Mouse (Mus musculus) left cerebral cortex, postnatal 10 days (tissue): ENCODE measurements around the gene 1700020A23Rik. TPM values are rescaled to one million over a fixed set of nuclear protein-coding genes. Genes with fewer than 3 reads are reported as not detected.

Experiments
- DNase-seq, 2 experiments: peaks; one replicate each; pipeline ENCODE4 v3.0.0; 2021 to 2022; ENCODE audit warnings: low spot score in 2 of 2, mixed read lengths in 1 of 2; ENCODE audit errors: extremely low spot score in 1 of 2
- intact Hi-C: fragments of 180-260 bp; cut with DNase I; formaldehyde crosslinking; loops from one replicate; pipeline ENCODE4 v1.15.1; 2025
- total RNA-seq, 2 experiments: library from RNA; stranded (reverse); gene quantifications; 2 replicates each; pipeline ENCODE4 v1.2.3; 2021

1700020A23Rik gene
- total RNA-seq, 2 experiments from 2014 or later, result not detected

DNA sequence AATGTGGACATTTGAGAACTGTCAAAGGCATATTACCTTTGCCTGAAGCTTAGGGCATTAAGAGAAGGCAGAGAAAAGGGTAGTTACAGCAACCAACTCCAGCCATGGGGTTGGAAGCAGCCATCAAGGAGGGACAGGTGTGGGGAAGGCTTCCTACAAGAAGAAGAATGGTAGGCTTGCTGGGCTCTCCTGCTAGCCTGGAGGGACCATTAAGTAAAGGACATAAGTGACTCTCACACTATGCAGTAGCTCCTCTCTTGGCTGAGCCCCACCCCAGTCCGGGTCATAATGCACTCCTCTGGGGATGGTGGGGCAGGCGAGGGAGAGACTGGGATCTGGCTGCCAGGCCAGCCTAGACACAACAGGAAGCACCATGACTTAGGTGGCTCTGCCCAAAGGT, 1.1 kb downstream of the 1700020A23Rik start, which contains the start of gene Tmem239:
Gene Tmem239, plus strand, starts transcription at position 301 of the 400 bp plus-strand sequence.
- DNase-seq, result no peak
- intact Hi-C loops, result no loop called here

DNA sequence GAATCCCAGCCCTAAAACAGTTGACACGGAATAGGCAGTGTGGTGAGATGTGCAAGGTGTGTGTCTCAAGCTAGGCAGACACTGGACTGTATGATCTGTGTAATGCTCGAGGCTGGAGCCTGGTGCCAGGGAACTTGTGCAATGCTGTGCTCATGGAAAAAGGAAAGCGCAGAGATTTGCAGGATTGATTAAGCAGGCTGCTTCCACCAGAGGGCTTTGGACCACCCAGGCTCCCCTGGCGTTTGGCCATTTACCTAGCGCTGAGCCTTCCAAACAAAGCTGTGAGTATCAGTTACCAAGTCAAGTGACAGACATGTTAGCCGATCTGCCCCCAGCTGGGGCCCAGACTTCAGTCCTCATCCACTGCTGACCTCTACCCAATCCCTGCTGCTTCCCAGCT, 3.1 kb downstream of the 1700020A23Rik start:
- intact Hi-C loops, result no loop called here
- no peak for DNase-seq

DNA sequence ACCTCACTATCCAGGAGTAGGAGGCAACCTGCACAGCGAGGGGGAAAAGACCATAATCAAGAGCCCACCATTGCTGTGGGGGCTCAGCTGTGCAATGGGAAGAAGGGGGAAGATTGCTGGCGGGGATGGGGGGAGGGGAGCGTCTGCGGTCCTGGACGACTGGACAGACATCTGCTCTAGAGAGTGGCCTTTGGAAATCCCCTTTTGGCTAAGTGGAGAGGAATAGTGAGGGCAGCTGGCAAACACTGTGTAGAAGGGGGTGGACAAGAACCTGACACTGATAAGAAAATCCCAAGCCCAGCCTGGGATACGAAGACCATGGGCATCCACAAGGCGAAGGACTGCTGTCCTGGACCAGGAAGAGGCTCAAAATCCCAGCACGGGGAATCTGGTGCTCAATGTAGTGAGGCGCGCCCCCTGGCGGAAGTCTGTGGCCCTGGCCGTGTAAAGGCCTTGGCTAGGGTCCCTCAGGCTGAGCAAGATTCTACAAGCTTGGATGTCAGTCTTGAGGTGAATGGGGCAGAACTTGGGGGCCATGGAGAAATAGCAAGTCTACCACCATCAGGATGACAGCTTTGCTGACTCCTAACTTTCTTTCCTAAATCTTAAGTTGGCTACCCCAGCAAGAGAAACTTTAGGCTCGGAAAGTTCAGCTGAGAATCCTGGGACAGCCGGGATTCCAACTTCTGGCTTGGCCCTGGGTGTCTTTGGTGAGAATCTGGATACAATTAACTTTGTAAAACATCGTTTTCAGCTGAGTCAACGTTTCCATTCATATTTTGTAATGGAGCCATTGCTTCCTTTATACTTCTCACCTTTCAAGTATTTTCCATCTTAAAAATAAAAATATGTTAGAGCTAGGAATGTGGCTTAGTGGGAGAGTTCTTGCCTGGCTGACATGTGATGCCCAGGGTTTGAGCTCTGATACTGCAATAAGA, 6.8 kb downstream of the 1700020A23Rik start:
- DNase-seq, result peak; percentile 61 to 84
- intact Hi-C loops, result loop anchor here (5.0 kb wide), 1 partner anchor 120 kb away; no protein-coding TSS in a partner anchor

DNA sequence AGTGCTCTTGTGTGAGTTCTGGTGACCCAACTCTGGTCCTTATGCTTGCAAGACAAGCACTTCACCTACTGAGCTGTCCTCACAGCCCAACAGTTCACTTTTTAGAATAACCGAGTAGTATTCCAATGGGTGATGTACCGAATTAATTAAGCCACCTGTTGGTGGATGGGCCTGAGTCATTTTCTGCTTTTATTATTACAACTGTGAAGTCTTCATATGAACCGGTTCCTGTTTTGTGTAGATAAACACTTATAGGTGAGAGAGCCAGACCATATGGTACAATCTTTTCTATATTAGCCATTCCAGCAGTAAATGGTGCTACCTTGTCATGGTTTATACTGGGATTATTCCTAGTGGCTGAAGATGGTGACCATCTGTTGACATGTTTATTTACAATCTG, 7.7 kb downstream of the 1700020A23Rik start:
- intact Hi-C loops, result loop anchor here (5.0 kb wide), 1 partner anchor 120 kb away; no protein-coding TSS in a partner anchor
- DNase-seq, result no peak

DNA sequence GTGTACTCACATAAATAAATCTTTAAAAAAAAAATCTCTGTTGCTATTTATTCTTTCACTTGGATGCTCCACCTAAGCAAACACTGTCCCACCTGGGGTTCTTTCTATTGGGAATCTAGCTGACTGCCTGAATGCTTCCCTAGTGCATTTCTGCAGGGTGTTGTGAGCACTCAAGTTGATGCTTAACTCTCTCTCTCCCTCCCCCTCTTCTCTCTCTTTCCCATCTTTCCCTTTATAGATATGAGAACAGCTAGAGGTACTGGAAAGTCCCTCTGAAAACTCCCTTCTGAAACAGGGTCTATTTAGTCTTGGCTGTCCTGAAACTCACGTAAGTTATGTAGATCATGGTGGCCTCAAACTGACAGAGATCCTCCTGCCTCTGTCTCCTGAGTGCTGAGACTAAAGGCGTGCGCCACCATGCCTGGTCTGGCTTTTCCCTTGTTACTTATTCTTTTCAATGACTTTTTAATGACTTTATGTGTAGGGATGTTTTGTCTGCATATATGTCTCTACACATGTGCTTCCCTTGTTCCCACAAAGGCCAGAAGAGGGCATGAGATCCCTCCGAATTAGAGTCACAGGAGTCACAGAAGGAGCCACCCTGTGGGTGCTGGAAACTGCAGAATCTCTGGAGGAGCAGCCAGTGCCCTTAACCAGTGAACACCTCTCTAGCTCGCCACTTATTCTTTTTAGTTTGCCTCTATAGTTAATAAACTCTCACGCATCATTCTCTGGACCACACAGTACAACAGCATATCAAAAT, 9.2 kb downstream of the 1700020A23Rik start:
- DNase-seq, result no peak
- intact Hi-C loops, result loop anchor here (5.0 kb wide), 1 partner anchor 122 kb away; no protein-coding TSS in a partner anchor

DNA sequence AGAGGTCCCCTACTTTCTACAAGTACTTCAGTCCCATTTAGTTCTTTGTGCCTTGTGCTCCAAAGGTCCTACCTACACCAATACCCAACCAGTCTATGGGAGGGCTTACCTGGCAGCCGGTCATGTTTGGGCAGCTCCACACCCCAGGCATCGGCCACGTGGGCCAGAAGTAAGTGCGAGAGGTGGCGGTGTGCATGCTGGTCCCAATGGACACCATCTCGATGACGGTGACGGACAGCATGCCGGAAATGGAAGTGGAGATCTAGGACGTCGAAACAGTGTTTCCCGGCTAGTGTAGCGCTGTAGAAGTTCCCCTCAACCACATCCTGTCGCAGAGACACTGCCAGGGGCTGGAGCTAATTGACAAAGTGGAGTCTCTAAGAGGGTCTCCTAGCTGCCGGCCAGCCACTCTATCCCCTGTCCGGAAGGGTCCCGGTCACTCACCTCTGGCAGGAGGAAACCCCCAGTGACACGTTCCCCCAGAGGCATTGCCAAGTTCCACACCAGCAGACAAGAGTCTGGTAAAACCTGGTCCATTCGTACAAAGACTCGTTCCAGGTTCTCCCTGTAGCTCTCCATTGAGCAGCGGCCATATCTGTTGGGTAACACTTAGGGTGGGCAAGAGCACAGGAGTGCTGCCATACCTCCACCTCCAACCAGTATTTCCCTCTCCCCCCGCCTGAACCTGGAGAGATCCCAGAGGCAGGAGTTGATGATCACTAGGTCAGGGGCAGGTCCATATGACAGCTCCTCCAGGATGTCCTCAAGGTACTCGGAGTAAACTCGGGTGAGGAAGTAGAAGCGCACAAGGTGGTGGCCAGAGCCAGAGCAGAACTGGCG, 16.9 kb downstream of the 1700020A23Rik start:
- DNase-seq, result no peak
- intact Hi-C loops, result no loop called here

DNA sequence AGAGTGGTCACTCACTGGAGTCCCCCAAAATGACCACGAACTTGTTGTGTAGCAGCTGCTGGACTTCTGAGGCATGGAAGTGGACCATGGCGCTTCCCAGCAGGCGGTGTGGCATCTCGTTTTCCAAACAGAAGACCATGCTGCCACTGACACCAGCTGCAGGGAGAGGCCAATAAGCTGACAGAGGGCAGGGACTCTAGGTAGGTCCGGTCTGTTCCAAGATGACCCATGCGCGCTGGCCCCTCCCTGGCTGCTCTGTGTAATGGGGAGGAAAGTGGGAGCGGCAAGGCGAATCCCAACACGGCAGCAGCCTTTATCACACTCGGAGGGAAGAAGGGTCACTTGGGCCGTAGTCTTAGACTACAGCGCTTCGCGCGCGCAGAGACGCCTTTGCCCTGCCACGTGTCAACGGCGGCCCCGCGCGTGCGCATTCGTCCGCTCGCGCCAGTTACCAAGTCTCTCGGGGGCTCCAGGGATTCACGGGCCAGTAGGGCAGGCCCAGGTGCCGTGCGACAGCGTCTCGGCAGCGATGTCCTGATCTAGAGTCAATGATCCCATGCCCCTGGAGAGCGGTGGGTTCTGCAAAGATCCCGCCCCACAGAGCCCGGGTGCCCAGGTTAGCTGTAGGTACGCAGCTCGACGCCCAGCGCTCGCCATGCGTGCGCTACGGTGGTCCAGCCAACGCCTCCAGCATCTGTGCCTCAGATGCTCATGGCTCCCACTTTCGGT, 18.5 kb downstream of the 1700020A23Rik start:
- intact Hi-C loops, result no loop called here
- DNase-seq, result peak; percentile 63 to 90

DNA sequence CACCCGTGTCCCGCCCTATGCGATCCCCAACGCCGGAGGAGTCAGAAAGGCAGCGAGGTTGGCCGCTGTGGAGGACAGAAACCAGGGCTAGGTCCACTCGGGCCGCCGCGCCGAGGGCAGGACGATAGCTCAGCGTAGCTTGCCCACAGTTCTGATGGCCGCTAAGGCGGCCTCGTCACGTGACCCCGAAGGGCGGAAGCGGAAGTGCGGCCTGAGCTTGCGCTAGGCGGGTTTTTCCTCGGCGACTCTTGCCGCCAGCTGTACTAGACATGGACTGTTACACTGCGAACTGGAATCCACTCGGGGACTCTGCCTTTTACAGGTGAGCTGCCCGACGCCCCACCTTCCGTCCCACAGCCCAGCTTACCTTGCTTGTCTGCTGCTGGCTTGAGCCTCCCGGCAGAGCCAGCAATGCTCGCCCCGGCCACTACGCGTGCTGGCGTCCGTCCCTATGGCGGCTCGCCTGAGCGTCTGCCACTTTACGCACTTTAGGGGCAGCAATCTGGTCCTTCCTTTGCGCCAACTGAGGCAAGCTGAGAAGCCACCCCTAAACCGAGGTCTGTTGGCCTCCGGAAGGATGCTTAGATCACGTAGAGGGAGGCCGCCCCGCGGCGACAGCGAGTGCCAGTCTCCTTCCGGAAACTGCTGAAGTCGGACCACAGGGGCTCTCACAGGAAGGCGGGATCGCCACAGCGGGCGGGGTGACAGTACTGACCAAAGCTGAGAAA, 19.2 kb downstream of the 1700020A23Rik start, which contains the start of the genes Vps16 and Pced1a:
Gene Vps16, plus strand, starts transcription at position 214 of the 728 bp plus-strand sequence.
Gene Pced1a, minus strand, starts transcription at position 576 of the 728 bp plus-strand sequence.
- intact Hi-C loops, result no loop called here
- peak; percentile 89 to 95 for DNase-seq

DNA sequence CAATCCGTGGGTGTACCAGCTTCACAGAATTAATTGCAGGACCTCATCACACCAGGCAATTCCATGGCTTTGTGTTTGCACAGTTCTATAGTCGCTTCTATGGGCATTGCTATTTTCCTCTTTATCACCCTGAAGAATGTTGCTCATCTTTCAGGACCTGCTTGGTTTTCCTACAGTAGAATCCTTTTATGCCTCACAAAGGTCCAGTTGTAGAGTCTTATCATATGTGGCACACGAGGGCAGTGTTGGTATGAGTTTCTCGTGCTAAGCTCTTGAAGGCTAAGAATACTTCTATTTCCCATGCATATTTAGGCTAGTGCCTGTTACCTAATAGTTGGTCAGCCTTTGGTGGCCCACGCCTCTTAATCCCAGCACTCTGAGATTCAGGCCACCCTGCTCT, 20.1 kb downstream of the 1700020A23Rik start:
- intact Hi-C loops, result no loop called here

DNA sequence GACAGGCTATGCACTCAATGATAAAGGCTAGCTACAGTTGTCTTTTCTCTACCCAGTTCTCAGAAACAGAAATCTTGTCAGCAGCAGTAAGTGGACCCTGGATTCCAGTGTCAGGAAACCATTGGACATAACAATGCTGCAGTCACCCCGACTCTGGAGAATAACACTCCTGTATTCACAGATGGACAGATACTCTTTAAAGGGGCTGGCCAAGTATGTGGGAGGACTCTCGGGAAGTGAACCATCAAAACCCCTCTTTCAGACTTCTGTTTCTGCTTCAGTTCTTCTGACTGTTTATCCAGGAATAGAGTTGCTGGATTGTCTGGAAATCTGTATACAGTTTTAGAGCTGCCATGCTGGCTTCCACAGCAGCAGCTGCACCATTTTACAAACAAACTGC, 24.8 kb downstream of the 1700020A23Rik start:
- DNase-seq, result no peak
- intact Hi-C loops, result no loop called here

More for the DNA sequence above, 20.1 kb downstream of the 1700020A23Rik start:
- DNase-seq, result no peak

DNA sequence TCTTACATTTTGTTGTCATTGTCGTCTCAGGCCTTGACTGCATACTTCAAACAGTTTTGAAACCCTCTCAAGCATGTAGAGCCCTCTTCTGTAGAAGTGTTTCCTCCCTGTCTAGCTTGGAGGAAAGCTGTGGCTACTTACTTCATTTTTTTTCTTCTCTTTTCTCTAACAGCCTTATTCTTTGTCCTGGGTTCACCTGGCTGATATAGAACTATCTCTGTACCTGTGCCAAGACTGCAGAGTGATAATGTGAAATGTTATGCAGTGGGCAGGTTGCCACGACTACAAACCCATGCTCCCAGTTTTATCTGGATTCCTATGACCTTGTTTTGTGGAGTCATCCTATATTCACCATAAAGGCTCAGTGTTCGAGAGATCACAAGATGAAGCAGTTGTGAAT, 25.4 kb downstream of the 1700020A23Rik start:
- no peak for DNase-seq
- intact Hi-C loops, result no loop called here

DNA sequence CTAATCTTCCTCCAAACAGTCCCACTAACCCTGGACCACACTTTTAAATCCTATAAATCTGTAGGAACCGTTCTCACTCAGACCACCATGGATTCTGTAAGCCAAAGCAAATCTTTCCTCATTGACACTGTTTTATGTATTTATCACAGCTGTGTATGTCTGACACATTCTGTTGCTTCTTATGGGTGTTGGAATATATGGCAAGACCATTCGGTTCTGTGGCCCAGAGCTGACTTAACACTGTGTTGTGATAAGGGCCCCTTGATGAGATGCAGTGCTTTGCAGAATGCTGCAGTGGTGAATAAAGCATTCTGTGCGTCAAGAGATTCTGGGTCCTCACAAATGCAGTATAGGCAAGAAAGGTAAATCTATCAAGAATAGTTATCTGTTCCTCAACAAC, 27.1 kb downstream of the 1700020A23Rik start:
- no peak for DNase-seq
- intact Hi-C loops, result no loop called here

DNA sequence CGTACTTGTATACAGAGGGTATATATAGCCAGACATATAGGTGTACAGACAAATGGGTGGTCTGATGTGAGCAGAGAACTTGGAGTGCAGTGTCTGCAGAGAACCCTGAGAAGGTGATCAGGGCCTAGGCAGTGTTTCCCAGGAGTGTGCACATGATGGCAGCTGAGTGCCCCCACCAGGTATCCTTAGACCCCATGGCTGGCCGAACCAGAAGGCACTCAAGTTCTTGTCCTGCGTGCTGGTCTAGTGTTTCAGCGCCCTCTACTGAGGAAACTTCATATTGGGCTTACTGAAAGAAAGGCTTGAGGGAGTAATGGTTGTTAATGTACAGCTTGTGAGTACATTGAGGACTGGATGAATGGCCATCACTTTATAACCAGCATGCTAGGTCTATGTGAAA, 28.1 kb downstream of the 1700020A23Rik start:
- DNase-seq, result peak; percentile 53 to 59
- intact Hi-C loops, result no loop called here

DNA sequence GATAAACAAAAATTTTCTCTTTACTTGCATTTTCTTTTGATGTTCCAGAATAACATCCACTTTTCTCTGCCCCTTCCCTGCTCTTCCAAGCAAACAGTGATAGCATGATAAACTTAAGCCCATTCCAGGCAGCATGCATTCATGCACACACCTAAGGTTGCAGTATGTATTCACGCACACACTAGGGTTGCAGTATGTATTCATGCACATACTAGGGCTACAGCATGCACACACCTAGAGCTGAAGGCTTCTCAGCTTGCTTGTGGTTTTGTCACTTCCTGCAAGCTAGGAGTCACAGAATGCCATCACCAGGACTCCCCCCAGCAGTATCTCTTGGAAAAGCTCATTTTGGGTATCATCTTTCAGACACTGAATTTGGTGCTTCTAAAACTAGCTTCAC, 31.7 kb downstream of the 1700020A23Rik start:
- no peak for DNase-seq
- intact Hi-C loops, result no loop called here

DNA sequence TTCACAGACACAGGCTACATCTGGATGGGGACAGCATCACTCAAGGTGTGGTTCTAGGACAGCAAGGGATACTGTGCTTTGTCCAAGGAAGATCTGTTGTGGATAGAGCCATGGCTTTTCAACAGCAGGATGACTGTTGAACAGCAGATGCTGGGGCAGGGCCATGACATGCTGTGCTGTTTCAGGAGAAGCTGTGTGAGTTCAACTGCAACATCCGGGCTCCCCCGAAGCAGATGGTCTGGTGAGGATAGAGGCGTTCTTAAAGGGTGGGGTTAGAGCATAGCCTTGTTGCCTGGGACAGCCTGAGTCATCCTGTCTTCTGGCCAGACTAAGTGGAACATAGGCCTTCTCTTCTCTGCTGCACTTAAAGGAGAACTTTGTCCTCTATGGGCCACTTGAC, 33.8 kb downstream of the 1700020A23Rik start:
- DNase-seq, result no peak
- intact Hi-C loops, result no loop called here

DNA sequence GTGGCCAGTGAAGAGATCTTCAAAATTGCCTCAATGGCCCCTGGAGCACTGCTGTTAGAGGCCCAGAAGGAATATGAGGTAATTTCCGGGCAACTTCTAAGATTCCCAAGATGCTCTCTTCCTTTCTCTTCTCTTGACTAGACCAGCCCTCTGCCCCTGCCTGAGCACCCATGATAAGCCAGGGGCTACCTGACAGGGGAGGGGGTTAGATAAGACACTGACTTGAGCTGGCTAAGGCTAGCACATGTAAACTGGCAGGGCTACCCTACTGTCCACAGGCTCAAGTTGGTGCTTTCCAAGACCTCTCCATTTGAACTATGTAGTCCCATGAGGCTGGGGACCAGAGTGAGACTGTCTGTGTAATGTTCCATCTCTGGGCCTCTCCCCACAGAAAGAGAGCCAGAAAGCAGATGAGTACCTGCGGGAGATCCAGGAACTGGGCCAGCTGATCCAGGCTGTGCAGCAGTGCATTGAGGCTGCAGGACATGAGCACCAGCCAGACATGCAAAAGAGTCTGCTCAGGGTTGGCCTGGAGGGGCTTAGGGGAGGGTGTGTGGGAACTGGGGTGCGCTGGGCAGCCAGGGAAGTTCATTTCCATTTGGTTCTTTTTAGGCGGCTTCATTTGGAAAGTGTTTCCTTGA, 34.9 kb downstream of the 1700020A23Rik start:
- no peak for DNase-seq
- intact Hi-C loops, result no loop called here

DNA sequence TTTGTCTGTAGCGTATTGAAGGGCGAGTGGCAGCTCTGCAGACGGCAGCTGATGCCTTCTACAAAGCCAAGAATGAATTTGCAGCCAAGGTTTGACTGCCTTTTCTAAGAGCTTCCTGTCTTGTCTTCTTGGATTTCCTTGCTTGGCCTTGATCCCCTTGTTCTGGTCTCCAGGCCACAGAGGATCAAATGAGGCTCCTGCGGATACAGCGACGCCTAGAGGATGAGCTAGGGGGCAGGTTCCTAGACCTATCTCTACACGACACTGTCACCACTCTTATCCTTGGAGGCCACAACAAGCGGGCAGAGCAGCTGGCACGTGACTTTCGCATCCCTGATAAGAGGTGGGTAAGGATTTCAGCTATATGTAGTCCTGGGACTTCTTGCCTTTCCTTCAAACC, 37.1 kb downstream of the 1700020A23Rik start:
- no peak for DNase-seq

More for the DNA sequence above, 37.1 kb downstream of the 1700020A23Rik start:
- intact Hi-C loops, result no loop called here
